Mouse (Mus musculus): ENCODE measurements around the gene Rnf183. TPM values are rescaled to one million over a fixed set of nuclear protein-coding genes. Genes with fewer than 3 reads are reported as not detected.

Rnf183 gene
- polyA plus RNA-seq, 1 experiment from 2014 or later: not detected

DNA sequence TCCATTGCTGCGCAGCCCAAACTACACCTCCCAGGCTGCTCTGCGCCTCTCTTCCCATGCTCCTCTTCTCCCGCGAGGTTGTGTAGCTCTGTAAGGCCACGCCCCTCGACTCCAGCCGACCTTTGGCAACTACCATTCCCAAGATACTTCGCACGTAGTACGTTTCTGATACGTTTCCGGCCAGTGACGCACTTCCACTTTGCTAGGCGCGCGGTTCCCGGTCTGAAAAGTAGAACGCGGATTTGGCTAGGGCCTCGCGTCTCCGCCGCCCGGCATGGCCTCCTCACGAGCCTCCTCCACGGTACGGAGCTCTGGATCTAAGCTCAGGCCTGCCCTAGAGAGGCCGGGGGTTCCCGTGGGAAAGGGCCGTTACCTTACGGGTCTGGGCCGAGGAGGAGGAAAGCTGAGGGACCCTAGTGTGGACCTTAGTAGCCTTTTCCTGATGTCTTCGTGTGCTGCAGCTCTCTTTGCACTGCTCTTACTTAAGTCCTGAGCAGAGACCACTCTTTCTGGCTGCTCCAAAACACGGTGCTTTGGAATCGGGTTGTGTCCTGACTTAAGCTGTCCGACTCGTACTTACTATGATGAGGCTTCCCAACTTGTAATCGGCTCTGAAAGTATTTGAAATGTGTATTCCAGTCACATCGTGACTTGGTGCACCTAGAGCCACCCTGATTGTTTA lies 26.3 kb downstream of the Rnf183 start, which contains the start of the genes Cdc26 and Prpf4:
Cdc26 (minus strand) TSS at position 42 of the 682 bp plus-strand sequence.
Prpf4 (plus strand) TSS at position 197 of the 682 bp plus-strand sequence.
- Histone ChIP-seq H3K4me3 (ENCODE audit: low read depth, low read length) (peak within 1 kb of the TSS; percentile 72), H3K27me3 (ENCODE audit: insufficient read depth, low read length) (no peaks in the 10 kb centered on the region), H3K4me1 (ENCODE audit: insufficient read depth) (peaks cover 9% of the 10 kb centered on the region), H3K9me3 (ENCODE audit: low read length) (no peaks in the 10 kb centered on the region), H3K4me2 (ENCODE audit: low read depth, low read length) (peak within 1 kb of the TSS; percentile 87), H3K36me3 (replicated peaks; ENCODE audit: insufficient read depth, low read length) (peaks cover 20% of the 10 kb centered on the region), H3K9ac (replicated peaks) (peak within 1 kb of the TSS; percentile 86), H3K27ac (ENCODE audit: low read depth) (peak within 1 kb of the TSS; percentile 91)
- TF ChIP-seq CTCF (IDR thresholded peaks at IDR 0.05; ENCODE audit: low read depth) (no peak), EP300 (IDR thresholded peaks at IDR 0.05; ENCODE audit: low read depth) (peak; percentile 21; the same call in 1 of the 2 replicates)
- ATAC-seq: peak; percentile 100
- under 1% methylated on average over 39 of the region's 39 CpGs for WGBS (ENCODE audit: insufficient replicate concordance)
- DNase-seq: peak; percentile 98

DNA sequence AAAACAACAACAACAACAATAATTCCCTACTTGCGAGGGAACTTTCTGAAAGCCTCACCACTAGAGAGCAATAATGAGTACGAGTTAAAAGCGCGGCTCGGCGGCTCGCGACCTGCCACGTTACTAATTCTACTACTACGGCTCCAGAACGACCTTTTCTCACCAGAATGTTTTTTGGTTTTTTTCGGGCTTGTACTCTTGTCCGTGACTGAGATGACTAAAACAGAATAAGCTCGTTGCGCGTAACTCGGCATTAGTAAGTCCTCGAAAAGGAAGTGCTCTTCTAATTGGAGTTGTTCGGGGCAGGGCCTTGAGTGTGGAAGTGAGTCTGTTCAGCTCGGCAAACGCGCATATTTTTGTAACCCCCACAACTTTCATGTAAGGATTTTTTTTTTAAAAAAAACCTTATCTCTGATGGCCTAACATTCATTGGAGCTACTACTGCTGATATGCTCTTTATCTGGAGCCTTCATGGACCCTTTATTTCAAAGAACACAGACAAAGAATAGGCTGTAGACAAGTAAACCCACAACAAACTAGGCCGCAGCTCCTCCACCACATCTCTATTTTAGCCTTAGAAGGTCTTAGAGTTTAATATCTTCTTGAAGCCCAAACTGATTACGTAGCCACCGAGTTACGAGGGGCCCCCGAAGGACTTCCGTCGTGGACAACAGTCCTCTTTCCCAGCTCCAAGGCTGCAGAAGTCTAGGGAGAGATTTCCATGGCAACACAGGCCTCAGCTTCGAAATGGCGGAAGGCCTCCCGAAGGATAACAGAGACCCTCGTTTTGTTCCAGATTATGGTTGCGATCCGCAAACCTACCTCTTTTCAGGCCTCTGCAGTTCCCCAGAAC lies 27.1 kb downstream of the Rnf183 start:
- H3K9ac ChIP-seq (replicated peaks): peak overlapping the region; percentile 86
- TF ChIP-seq EP300 (IDR thresholded peaks at IDR 0.05; ENCODE audit: low read depth) (peak; percentile 35; the same call in 1 of the 2 replicates), CTCF (IDR thresholded peaks at IDR 0.05; ENCODE audit: low read depth) (peak; percentile 76)
- no peaks in the 10 kb centered on the region for H3K27me3 ChIP-seq (ENCODE audit: insufficient read depth, low read length)
- H3K4me1 ChIP-seq (ENCODE audit: insufficient read depth): peaks cover 9% of the 10 kb centered on the region
- H3K4me3 ChIP-seq (ENCODE audit: low read depth, low read length): peak overlapping the region; percentile 72
- ATAC-seq: peak; percentile 35
- H3K36me3 ChIP-seq (replicated peaks; ENCODE audit: insufficient read depth, low read length): peaks cover 15% of the 10 kb centered on the region
- H3K4me2 ChIP-seq (ENCODE audit: low read depth, low read length): peak overlapping the region; percentile 72
- DNase-seq: peak; percentile 67
- peak overlapping the region; percentile 88 for H3K27ac ChIP-seq (ENCODE audit: low read depth)
- WGBS (ENCODE audit: insufficient replicate concordance): under 1% methylated on average over 35 of the region's 35 CpGs
- H3K9me3 ChIP-seq (ENCODE audit: low read length): no peaks in the 10 kb centered on the region

DNA sequence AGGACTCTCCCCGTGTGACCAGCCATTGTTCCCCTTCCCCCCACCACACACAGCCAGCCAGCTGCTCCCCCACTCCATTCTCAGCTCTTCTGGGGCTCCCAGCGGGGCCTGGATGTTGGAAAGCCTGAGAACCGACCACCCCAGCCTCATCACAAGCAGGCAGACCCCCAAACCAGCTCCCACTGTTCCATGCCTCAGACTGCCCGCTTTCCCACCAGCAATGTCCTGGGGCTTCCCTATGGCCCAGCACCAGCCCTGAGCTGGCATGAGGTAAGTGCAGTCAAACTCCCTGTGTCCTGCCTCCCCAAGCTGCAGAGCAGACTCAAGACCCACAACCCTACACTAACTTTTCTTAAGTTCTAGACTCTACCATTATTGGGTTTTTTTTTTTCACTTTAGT lies 28.9 kb downstream of the Rnf183 start:
- H3K9me3 ChIP-seq (ENCODE audit: low read length): no peaks in the 10 kb centered on the region
- H3K4me2 ChIP-seq (ENCODE audit: low read depth, low read length): no peak overlapping the region
- WGBS (ENCODE audit: insufficient replicate concordance): 90% methylated on average over 4 of the region's 4 CpGs
- H3K27me3 ChIP-seq (ENCODE audit: insufficient read depth, low read length): no peaks in the 10 kb centered on the region
- H3K9ac ChIP-seq (replicated peaks): no peak overlapping the region
- H3K27ac ChIP-seq (ENCODE audit: low read depth): no peak overlapping the region
- ATAC-seq (no peak), DNase-seq (no peak)
- TF ChIP-seq EP300 (IDR thresholded peaks at IDR 0.05; ENCODE audit: low read depth): no peak
- no peak for TF ChIP-seq CTCF (IDR thresholded peaks at IDR 0.05; ENCODE audit: low read depth)
- peaks cover 9% of the 10 kb centered on the region for H3K4me1 ChIP-seq (ENCODE audit: insufficient read depth)
- H3K36me3 ChIP-seq (replicated peaks; ENCODE audit: insufficient read depth, low read length): peaks cover 20% of the 10 kb centered on the region
- H3K4me3 ChIP-seq (ENCODE audit: low read depth, low read length): no peak overlapping the region

DNA sequence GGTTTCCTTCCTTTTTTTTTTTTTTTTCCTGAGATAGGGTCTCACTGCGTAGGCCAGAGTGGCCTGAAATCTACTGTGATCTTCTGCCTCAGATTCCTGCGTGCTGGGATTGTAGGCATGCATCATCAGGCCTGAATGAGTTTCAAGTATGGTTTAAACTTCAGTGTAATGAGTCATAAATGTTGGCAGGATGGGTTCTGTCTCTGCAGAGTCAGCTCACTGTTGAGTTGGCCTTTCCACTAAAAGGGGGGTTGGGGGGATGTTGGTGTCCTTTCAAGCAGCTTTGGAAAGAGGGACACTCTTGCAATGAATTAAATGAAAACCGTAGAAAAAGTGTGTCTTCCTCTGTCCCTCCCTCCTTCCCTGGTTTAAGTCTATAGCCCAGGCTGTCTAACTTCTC lies 36.1 kb downstream of the Rnf183 start:
- Histone ChIP-seq H3K4me3 (ENCODE audit: low read depth, low read length) (no peak overlapping the region), H3K4me1 (ENCODE audit: insufficient read depth) (peaks cover 8% of the 10 kb centered on the region; the same call in 1 of the 2 replicates), H3K27ac (ENCODE audit: low read depth) (no peak overlapping the region), H3K27me3 (ENCODE audit: insufficient read depth, low read length) (no peaks in the 10 kb centered on the region), H3K4me2 (ENCODE audit: low read depth, low read length) (no peak overlapping the region), H3K9me3 (ENCODE audit: low read length) (no peaks in the 10 kb centered on the region), H3K9ac (replicated peaks) (no peak overlapping the region), H3K36me3 (replicated peaks; ENCODE audit: insufficient read depth, low read length) (peaks cover 61% of the 10 kb centered on the region)
- TF ChIP-seq CTCF (IDR thresholded peaks at IDR 0.05; ENCODE audit: low read depth) (no peak), EP300 (IDR thresholded peaks at IDR 0.05; ENCODE audit: low read depth) (no peak)
- no peak for DNase-seq
- no peak for ATAC-seq
- 87% methylated on average over 3 of the region's 3 CpGs for WGBS (ENCODE audit: insufficient replicate concordance)

DNA sequence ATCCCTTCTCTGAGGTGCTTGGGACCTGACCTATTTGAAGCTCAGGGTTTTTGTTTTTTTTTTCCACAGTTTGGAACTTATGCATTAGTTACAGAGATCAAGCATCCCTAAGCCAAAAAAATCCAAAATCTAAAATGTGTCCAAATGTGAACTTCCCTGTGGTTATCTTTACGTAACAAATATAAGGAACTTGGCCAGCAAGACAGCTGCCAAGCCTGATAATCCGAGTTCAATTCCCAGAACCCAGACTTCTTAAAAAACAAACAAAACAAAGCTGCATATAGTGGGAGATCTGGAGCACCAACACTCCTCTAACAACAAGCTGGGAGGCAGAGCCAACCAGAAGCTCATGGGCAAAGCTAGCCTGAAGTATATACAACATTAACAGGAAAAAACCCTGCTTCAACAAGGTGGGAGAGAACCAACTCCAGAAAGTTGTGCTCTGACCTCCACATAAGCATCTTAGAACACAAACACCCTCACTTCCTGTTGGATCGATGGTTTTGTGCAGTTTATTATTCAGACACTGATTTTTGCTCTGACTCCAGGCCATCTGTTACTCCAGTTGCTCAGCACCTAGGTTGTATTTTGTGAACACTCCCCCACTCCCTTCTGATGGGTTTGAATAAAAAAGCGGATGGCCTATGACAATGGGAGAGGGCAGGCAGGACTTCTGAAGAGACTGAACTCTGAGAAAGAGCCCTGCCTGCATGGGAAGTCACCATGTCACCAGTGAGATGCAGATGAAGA lies 37.3 kb downstream of the Rnf183 start:
- no peak for DNase-seq
- no peaks in the 10 kb centered on the region for H3K27me3 ChIP-seq (ENCODE audit: insufficient read depth, low read length)
- TF ChIP-seq EP300 (IDR thresholded peaks at IDR 0.05; ENCODE audit: low read depth) (no peak), CTCF (IDR thresholded peaks at IDR 0.05; ENCODE audit: low read depth) (no peak)
- H3K36me3 ChIP-seq (replicated peaks; ENCODE audit: insufficient read depth, low read length): peaks cover 63% of the 10 kb centered on the region
- peaks cover 8% of the 10 kb centered on the region; the same call in 1 of the 2 replicates for H3K4me1 ChIP-seq (ENCODE audit: insufficient read depth)
- 68% methylated on average over 4 of the region's 4 CpGs for WGBS (ENCODE audit: insufficient replicate concordance)
- no peak for ATAC-seq
- no peaks in the 10 kb centered on the region for H3K9me3 ChIP-seq (ENCODE audit: low read length)
- no peak overlapping the region for H3K4me3 ChIP-seq (ENCODE audit: low read depth, low read length)
- no peak overlapping the region for H3K27ac ChIP-seq (ENCODE audit: low read depth)
- no peak overlapping the region for H3K9ac ChIP-seq (replicated peaks)
- H3K4me2 ChIP-seq (ENCODE audit: low read depth, low read length): no peak overlapping the region
